Mouse (Mus musculus): ENCODE results near the gene C530008M17Rik.

DNA sequence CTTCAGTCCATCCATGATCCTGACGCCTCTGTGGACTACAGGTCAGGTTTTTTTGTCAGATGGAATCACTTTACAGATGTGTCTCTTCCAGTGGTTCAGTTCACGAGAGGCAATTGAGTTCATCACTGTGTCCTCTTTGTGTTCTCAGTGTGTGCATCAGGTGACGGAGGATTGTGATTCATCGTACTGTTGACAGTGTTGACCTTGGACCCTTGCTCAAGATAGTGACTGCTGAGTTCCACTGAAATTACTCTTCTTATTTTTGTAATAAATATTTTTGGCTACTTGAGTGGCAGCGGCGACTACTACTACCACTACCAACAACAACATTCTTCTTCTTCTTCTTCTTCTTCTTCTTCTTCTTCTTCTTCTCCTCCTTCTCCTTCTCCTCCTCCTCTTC lies 85.2 kb downstream of the C530008M17Rik start:
- TF ChIP-seq CTCF (conservative IDR thresholded peaks at IDR 0.05; ENCODE audit: low read length): no peak
- TF ChIP-seq POU5F1 (IDR thresholded peaks at IDR 0.05; ENCODE audit: borderline replicate concordance, low read length): no peak

Measured in E14TG2a.4 (cell line).